Mouse (Mus musculus) ES-Bruce4 (cell line): Measurements from ENCODE around the gene Cers1.

Source experiments
- CTCF ChIP-seq: IDR thresholded peaks from one replicate; pipeline ENCODE4 v1.8.1; 2011; ENCODE audit warnings: low read depth, low read length
- EP300 ChIP-seq: IDR thresholded peaks from 2 replicates; pipeline ENCODE4 v1.6.1; 2011; ENCODE audit warnings: low read depth, low read length; ENCODE audit not compliant: insufficient read depth
- POLR2A ChIP-seq: IDR thresholded peaks from one replicate; pipeline ENCODE4 v1.8.1; 2011; ENCODE audit warnings: low read length; ENCODE audit not compliant: insufficient read depth

DNA sequence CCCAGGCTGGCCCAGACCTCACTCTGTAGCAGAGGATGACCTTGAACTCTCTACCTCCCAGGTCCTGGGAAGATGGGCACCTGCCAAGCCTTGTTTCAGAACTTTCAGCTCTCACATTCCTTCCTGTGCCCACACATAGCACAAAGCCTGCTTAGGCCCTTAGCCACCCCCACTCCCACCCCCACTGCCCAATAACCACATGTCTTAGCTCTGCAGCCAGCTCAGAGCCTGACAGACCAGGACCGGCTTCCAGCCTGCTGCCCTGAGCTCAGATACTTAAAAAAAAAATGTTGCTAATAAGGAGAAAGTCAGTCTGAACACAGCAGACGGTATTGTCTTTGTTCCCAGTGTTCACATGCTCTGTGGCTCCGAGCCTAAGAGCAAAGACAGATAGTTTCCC is 34.6 kb upstream of the Cers1 start:
- TF ChIP-seq POLR2A (no peak), CTCF (no peak), EP300 (no peak)
